Mouse (Mus musculus) heart, embryonic 11.5 days (tissue): ENCODE results near the gene Kif26b. TPM values are rescaled to one million over a fixed set of nuclear protein-coding genes. Genes with fewer than 3 reads are reported as not detected.

Experiments
- ATAC-seq: fragments of 200-750 bp; cut with Nextera tagmentation; replicated peaks from 2 replicates; pipeline ENCODE4 v1.8.0; 2017; ENCODE audit warnings: moderate library complexity; ENCODE audit not compliant: insufficient number of reproducible peaks, low FRiP score, low TSS enrichment
- H3K27ac ChIP-seq: fragments of 300-500 bp; sonication (generic); 2 replicates; pipeline ENCODE4 v1.5.1; 2014; ENCODE audit warnings: mild to moderate bottlenecking, low read depth, low read length
- H3K27me3 ChIP-seq: fragments of 300-500 bp; sonication (generic); 2 replicates; pipeline ENCODE4 v1.6.1; 2014; ENCODE audit warnings: mild to moderate bottlenecking, low read length, mixed read lengths; ENCODE audit not compliant: control insufficient read depth, insufficient read depth
- H3K36me3 ChIP-seq: fragments of 300-500 bp; sonication (generic); 2 replicates; pipeline ENCODE4 v1.6.1; 2014; ENCODE audit warnings: mild to moderate bottlenecking, low read length, moderate library complexity, mixed read lengths; ENCODE audit not compliant: control insufficient read depth, insufficient read depth
- H3K4me1 ChIP-seq: fragments of 300-500 bp; sonication (generic); 2 replicates; pipeline ENCODE4 v1.6.1; 2014; ENCODE audit warnings: low read length; ENCODE audit not compliant: control insufficient read depth, insufficient read depth
- H3K4me2 ChIP-seq: fragments of 300-500 bp; sonication (generic); 2 replicates; pipeline ENCODE4 v1.6.1; 2014; ENCODE audit warnings: mild to moderate bottlenecking, moderate library complexity
- H3K4me3 ChIP-seq: fragments of 300-500 bp; sonication (generic); 2 replicates; pipeline ENCODE4 v1.5.1; 2014; ENCODE audit warnings: low read depth, low read length
- H3K9ac ChIP-seq: fragments of 300-500 bp; sonication (generic); 2 replicates; pipeline ENCODE4 v1.6.1; 2014; ENCODE audit warnings: mild to moderate bottlenecking, low read depth, low read length, moderate library complexity
- H3K9me3 ChIP-seq: fragments of 300-500 bp; sonication (generic); replicated peaks from 2 replicates; pipeline ENCODE4 v1.6.1; 2016; ENCODE audit warnings: low read length; ENCODE audit not compliant: control insufficient read depth
- WGBS: fragments of 180-500 bp; shearing (Covaris S2); extraction: QIAGEN DNeasy Blood & Tissue Kit; methylation state at CpG from one replicate; pipeline ENCODE4 v1.1.7; 2014; ENCODE audit not compliant: insufficient replicate concordance; 5-methylcytosine and 5-hydroxymethylcytosine counted together
- polyA plus RNA-seq: library from polyadenylated mRNA; unstranded; fragments of >200 nt; fragmentation: Nextera tagmentation; extraction: Ambion mirVana; gene quantifications from 2 replicates; pipeline ENCODE4 v1.2.1, GENCODE M21; 2014

Gene Kif26b
- polyA plus RNA-seq, 1 experiment from 2014 or later = 18.9 TPM

DNA sequence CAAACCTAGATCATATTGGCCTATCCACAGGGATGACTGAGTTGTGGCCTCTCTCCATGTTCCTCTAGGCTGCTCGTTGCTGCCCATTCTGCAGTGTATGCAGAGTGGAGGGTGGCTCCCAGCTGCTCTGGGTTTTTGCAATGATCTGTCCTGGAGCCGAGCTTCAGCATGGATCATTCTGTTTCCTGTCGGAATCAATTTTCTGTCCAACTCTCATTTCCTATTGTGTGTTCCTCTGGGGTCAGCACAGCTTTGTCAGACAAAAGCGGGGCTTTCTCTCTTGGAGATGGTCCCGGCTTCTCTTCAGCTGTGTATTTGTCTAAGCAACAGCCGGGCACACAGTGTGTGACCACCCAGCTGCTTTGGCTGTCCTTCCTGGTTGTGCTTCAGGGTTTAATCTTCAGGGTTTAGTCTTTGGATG is 98.0 kb downstream of the Kif26b start:
- Histone ChIP-seq H3K4me1 (0 out of 2 replicates have a peak, but pooled peaks cover 6% of the 10 kb centered on the region), H3K9me3 (no peaks in the 10 kb centered on the region), H3K4me3 (no peak overlapping the region), H3K27ac (no peak overlapping the region), H3K36me3 (no peaks in the 10 kb centered on the region), H3K4me2 (no peak overlapping the region), H3K27me3 (no peaks in the 10 kb centered on the region), H3K9ac (no peak overlapping the region)
- WGBS = 68% methylated on average over 6 of the region's 6 CpGs
- no peak for ATAC-seq

DNA sequence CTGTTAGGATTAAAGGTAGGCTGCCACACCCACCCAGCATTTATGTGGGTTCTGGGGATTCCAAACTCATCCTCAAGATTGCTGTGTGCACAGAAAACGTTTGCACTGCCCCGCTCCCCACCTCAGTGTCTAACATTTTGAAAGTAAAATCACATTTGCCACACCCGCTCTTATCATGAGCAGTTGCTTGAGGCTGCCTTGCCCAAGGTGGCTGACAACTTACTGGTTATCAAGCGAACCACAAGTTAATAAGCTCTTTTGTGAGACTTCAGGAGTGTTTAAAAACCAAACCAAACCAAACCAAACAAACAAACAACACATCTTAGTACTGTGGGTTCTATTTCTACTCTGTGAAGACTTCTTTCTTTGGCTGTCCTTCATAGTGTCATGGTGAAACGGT is 101.1 kb downstream of the Kif26b start:
- Histone ChIP-seq H3K36me3 (no peaks in the 10 kb centered on the region), H3K27me3 (no peaks in the 10 kb centered on the region), H3K9ac (no peak overlapping the region), H3K9me3 (no peaks in the 10 kb centered on the region), H3K4me1 (peaks cover 22% of the 10 kb centered on the region), H3K4me3 (no peak overlapping the region), H3K27ac (no peak overlapping the region), H3K4me2 (no peak overlapping the region)
- whole genome bisulfite sequencing = 65% methylated on average over 5 of the region's 5 CpGs
- no peak for ATAC-seq

DNA sequence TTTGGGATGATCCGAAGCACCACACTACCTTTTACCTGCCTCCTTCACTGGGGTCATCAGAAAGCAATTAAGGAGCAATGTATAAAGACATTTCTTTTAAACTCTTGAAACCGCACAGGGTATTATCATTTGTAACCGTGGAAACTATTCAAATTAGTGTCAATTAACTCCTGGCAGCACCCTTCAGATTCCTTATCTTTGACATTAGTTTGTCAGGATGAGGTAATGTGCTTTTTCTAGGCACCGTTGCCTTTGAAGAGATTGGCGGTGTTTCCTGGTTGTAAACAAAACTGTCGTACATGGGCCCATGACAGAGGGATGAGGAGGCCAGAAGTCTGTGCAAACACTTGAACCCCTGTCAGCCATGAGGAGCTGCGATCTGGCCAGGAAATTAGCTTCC is 102.9 kb downstream of the Kif26b start:
- no peak overlapping the region for H3K27ac ChIP-seq
- no peak overlapping the region for H3K9ac ChIP-seq
- H3K4me2 ChIP-seq = no peak overlapping the region
- H3K27me3 ChIP-seq = no peaks in the 10 kb centered on the region
- no peaks in the 10 kb centered on the region for H3K9me3 ChIP-seq
- H3K4me3 ChIP-seq = no peak overlapping the region
- H3K4me1 ChIP-seq = peaks cover 18% of the 10 kb centered on the region
- 28% methylated on average over 7 of the region's 7 CpGs for WGBS
- H3K36me3 ChIP-seq = no peaks in the 10 kb centered on the region
- no peak for ATAC-seq

DNA sequence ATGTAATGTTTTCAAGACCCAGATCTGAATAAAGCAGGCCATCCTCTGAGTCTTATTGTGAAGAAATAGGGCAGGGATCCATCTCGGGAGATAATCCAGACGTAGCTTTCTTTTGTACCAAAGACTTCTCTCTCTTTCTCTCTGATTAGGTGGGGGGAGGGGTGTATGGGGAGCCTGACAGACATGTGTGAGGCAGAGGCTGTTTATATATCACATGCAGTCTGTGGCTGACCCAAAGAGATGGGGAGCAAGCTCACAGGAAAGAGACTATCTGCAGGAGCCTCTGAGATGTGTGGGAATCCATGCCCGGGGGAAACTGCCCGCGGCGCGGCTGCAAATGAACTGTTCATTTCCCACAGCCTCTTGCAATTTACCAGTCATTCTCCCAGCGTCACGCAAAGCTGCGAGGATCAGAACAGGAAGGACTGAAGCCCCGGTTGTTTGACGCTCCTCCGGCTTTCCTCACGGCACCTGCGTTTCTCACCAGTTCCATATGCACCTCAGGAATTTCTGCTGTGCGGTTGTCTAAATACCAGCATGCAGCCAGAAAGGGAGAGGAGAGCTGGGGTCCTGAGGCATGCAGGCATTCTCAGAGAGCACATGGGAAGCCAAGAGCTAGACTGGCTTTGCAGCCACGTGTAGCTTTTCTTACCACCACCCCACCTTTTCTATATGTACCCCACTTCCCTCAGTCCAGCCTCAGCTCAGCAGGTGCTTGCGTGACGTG is 105.6 kb downstream of the Kif26b start:
- H3K4me2 ChIP-seq = peak overlapping the region; percentile 15; the same call in 1 of the 2 replicates
- H3K27me3 ChIP-seq = no peaks in the 10 kb centered on the region
- ATAC-seq = no peak
- 47% methylated on average over 19 of the region's 19 CpGs for WGBS
- peak overlapping the region; percentile 36 for H3K27ac ChIP-seq
- peaks cover 29% of the 10 kb centered on the region for H3K4me1 ChIP-seq
- no peaks in the 10 kb centered on the region for H3K36me3 ChIP-seq
- H3K9ac ChIP-seq = no peak overlapping the region
- no peaks in the 10 kb centered on the region for H3K9me3 ChIP-seq
- no peak overlapping the region for H3K4me3 ChIP-seq

DNA sequence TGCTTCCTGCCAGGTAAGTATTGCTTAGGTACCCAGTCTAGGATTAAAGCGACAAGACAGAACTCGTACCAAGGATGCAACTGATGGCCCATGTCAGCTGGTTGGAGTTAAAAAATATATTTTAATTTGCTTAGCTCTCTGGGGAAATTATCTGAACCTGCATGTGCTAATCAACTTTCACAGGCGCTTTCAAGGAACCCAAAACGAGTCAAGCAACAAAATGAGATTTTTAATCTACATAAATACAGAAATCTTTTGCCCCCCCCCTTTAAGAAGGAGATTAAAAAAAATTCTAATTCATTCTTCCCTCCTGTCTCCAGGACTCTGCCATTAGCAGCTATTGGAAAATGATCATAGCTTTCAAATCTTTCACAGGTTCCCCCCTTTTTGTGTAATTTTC is 106.5 kb downstream of the Kif26b start:
- Histone ChIP-seq H3K36me3 (no peaks in the 10 kb centered on the region), H3K4me3 (no peak overlapping the region), H3K27ac (no peak overlapping the region), H3K9ac (no peak overlapping the region), H3K27me3 (no peaks in the 10 kb centered on the region), H3K4me2 (no peak overlapping the region), H3K4me1 (peaks cover 37% of the 10 kb centered on the region), H3K9me3 (no peaks in the 10 kb centered on the region)
- ATAC-seq = no peak
- WGBS = 79% methylated on average over 4 of the region's 4 CpGs

DNA sequence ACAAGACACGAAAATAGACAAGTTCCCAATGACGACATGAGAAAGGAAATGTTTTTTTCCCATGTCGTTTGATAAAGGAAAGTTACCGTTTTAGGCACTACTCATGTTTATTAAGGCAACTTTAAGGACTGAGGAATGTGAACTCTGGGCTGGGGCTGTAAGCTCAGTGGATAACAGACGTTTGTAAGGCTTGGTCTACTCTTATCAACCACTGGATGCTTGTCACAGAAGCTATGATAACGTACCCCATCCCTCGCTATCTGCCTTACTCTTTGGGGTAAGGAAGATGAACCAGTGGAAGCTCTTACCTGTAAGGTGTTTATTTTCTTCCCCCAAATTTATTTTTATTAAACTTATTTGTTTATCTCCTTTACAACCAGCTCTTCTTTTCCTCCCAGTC is 108.4 kb downstream of the Kif26b start:
- Histone ChIP-seq H3K4me2 (no peak overlapping the region), H3K4me1 (peaks cover 49% of the 10 kb centered on the region), H3K36me3 (no peaks in the 10 kb centered on the region), H3K9me3 (no peaks in the 10 kb centered on the region), H3K4me3 (no peak overlapping the region), H3K27ac (no peak overlapping the region), H3K9ac (no peak overlapping the region), H3K27me3 (no peaks in the 10 kb centered on the region)
- ATAC-seq = no peak
- WGBS = 39% methylated on average over 7 of the region's 7 CpGs

DNA sequence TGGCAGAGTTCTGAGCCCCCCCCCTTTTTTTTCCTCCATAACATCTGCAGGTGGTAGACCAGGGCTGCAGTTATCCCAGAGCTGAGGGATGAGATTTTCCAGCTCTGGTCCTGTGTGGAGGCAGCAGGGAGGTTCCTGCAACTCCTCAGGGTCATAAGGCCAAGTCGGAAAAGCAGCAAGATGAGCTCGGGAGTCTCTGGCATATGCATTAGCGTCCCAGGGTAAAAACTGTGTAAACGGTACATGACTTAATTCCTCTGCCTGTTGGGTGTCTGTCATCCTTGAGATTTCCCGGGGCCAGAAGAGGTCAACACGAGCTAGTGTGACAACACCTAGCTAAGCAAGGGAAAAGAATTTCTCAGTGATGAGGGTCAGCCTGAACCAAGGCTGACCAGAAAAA is 111.0 kb downstream of the Kif26b start:
- H3K4me1 ChIP-seq = peaks cover 46% of the 10 kb centered on the region

DNA sequence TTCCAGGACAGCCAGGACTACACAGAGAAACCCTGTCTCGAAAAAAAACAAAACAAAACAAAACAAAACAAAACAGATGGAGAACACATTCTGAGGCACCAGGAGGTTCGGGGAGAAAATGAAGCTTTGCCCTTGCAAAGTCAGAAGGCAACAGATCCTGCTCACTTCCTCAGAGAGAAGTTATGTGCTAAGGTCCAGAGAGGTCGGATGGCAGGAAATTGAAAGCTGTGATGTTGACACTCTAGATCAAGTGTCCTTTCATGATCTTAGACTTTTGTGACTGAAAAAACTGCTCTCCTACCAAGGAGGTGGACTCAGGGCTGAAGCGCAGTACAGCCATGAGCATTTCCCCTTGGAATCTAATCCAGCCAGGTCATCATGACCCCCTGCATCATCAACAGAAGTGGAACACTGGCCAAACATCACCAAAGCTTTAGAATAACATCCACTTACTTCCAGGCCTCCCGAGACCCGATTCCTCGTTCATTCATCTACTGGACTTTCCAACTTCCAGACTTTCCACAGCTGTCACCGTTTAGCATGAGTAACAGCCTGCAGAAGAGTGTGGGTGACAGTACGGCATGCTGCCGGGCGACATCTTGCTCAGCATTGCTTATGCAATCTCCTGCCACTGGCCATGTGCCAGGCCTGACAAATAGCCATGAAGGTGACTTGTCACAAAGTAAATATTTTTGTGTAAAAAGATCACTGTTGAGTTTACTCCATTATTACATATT is 112.0 kb downstream of the Kif26b start:
- Histone ChIP-seq H3K27me3 (no peaks in the 10 kb centered on the region), H3K36me3 (no peaks in the 10 kb centered on the region), H3K9me3 (no peaks in the 10 kb centered on the region), H3K4me3 (no peak overlapping the region), H3K9ac (no peak overlapping the region), H3K4me1 (peaks cover 55% of the 10 kb centered on the region), H3K4me2 (no peak overlapping the region), H3K27ac (no peak overlapping the region)
- ATAC-seq = no peak
- WGBS = 44% methylated on average over 11 of the region's 11 CpGs

More for the DNA sequence above, 111.0 kb downstream of the Kif26b start:
- WGBS = 20% methylated on average over 6 of the region's 6 CpGs
- Histone ChIP-seq H3K36me3 (no peaks in the 10 kb centered on the region), H3K4me3 (no peak overlapping the region), H3K27me3 (no peaks in the 10 kb centered on the region), H3K27ac (no peak overlapping the region), H3K9me3 (no peaks in the 10 kb centered on the region), H3K4me2 (no peak overlapping the region), H3K9ac (no peak overlapping the region)
- ATAC-seq = no peak
